Mouse (Mus musculus) liver, embryonic 13.5 days (tissue): ENCODE data around the gene Kank4. TPM values are rescaled to one million over a fixed set of nuclear protein-coding genes. Genes with fewer than 3 reads are reported as not detected.
A peak's percentile ranks its signal among the peaks of the same experiment; 100 is the strongest.
"Not testable (repeated sequence)": the region's sequence is repeated elsewhere in the genome, so short reads cannot be mapped to it uniquely, and the experiment has no call there.

Experiments used
- ATAC-seq: fragments of 200-750 bp; cut with Nextera tagmentation; 2 replicates; pipeline ENCODE4 v1.8.0; 2017; ENCODE audit warnings: low read depth, mild to moderate bottlenecking, moderate number of reproducible peaks, moderate library complexity
- DNase-seq: peaks from one replicate; pipeline ENCODE4 v3.0.0; 2022
- H3K27ac ChIP-seq: fragments of 300-500 bp; sonication (generic); 2 replicates; pipeline ENCODE4 v1.5.1; 2015; ENCODE audit warnings: moderate library complexity, mild to moderate bottlenecking, inconsistent platforms
- H3K27me3 ChIP-seq: fragments of 300-500 bp; sonication (generic); 2 replicates; pipeline ENCODE4 v1.6.1; 2015; ENCODE audit warnings: mild to moderate bottlenecking, inconsistent platforms
- H3K36me3 ChIP-seq: fragments of 300-500 bp; sonication (generic); 2 replicates; pipeline ENCODE4 v1.6.1; 2015; ENCODE audit warnings: mild to moderate bottlenecking, inconsistent platforms
- H3K4me1 ChIP-seq: fragments of 300-500 bp; sonication (generic); replicated peaks from 2 replicates; pipeline ENCODE4 v1.6.1; 2015; ENCODE audit warnings: inconsistent platforms
- H3K4me2 ChIP-seq: fragments of 300-500 bp; sonication (generic); 2 replicates; pipeline ENCODE4 v1.6.1; 2015; ENCODE audit warnings: inconsistent platforms, mild to moderate bottlenecking, moderate library complexity
- H3K4me3 ChIP-seq: fragments of 300-500 bp; sonication (generic); replicated peaks from 2 replicates; pipeline ENCODE4 v1.5.1; 2015; ENCODE audit warnings: mild to moderate bottlenecking, inconsistent platforms
- H3K9ac ChIP-seq: fragments of 300-500 bp; sonication (generic); 2 replicates; pipeline ENCODE4 v1.6.1; 2015; ENCODE audit warnings: mild to moderate bottlenecking, inconsistent platforms
- H3K9me3 ChIP-seq: fragments of 300-500 bp; sonication (generic); replicated peaks from 2 replicates; pipeline ENCODE4 v1.6.1; 2016; ENCODE audit warnings: inconsistent platforms
- WGBS: fragments of 180-500 bp; shearing (Covaris S2); methylation state at CpG from one replicate; pipeline ENCODE4 v1.1.7; 2015; ENCODE audit not compliant: insufficient replicate concordance; 5-methylcytosine and 5-hydroxymethylcytosine counted together
- polyA plus RNA-seq: library from polyadenylated mRNA; unstranded; fragments of >200 nt; fragmentation: Nextera tagmentation; extraction: Ambion mirVana; gene quantifications from 2 replicates; pipeline ENCODE4 v1.2.1, GENCODE M21; 2015

Gene Kank4
- polyA plus RNA-seq = 0.07 and 0.08 TPM in 2 replicates

- Histone ChIP-seq H3K9me3 (no peaks in the 10 kb centered on the region), H3K36me3 (no peaks in the 10 kb centered on the region), H3K4me3 (peak within 1 kb of the TSS; percentile 56), H3K27me3 (peaks cover 50% of the 10 kb centered on the region), H3K9ac (peak within 1 kb of the TSS; percentile 26; the same call in 1 of the 2 replicates), H3K4me1 (no peaks in the 10 kb centered on the region), H3K4me2 (peak within 1 kb of the TSS; percentile 66), H3K27ac (no peak within 1 kb of the TSS)
- 1% methylated on average over 61 of the region's 72 CpGs for WGBS
- ATAC-seq (peak; percentile 36; the same call in 1 of the 2 replicates), DNase-seq (no peak)
These were observed at the start of gene Kank4 for GRCm38 (mm10) chr4:98817184-98817911. Gene Kank4 (minus strand): TSS chr4:98817537.

GRCm38 (mm10) chr4:98865386-98866237, 48.3 kb upstream of the Kank4 start:
- H3K4me1 ChIP-seq = no peaks in the 10 kb centered on the region
- DNase-seq (no peak), ATAC-seq (no peak)
- 75% methylated on average over 14 of the region's 14 CpGs for WGBS
- H3K27me3 ChIP-seq = no peaks in the 10 kb centered on the region
- no peaks in the 10 kb centered on the region for H3K9me3 ChIP-seq
- no peak overlapping the region for H3K4me3 ChIP-seq
- no peak overlapping the region for H3K27ac ChIP-seq
- H3K4me2 ChIP-seq = no peak overlapping the region
- no peaks in the 10 kb centered on the region for H3K36me3 ChIP-seq
- no peak overlapping the region for H3K9ac ChIP-seq

- Histone ChIP-seq H3K4me2 (no peak overlapping the region), H3K27me3 (no peaks in the 10 kb centered on the region), H3K9ac (no peak overlapping the region), H3K9me3 (no peaks in the 10 kb centered on the region), H3K4me3 (no peak overlapping the region), H3K36me3 (no peaks in the 10 kb centered on the region), H3K4me1 (no peaks in the 10 kb centered on the region), H3K27ac (no peak overlapping the region)
- no peak for ATAC-seq
- no peak for DNase-seq
- WGBS = 57% methylated on average over 3 of the region's 3 CpGs
These were observed 47.2 kb upstream of the Kank4 start for GRCm38 (mm10) chr4:98864546-98864945.

DNA sequence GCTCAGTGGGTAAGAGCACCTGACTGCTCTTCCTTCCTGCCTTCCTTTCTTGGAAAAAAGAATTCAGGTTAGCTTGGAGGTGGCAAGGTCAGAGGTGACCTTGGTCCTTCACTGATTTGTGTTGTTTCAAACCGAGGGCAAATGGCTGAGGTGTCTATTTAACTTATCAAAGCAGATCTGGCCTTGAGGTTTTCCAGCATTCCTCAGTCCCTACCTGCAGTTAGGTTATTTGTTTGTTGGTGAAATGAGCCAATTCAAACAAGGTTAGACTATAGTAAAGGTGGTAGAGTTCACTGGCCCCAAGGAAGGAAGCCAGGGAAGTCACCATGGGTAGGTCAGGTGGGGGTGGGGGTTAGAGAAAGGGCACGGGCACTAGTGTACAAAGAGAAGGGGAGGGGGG, 46.8 kb upstream of the Kank4 start:
- no peak overlapping the region for H3K9ac ChIP-seq
- WGBS = 39% methylated on average over 1 of the region's 2 CpGs
- no peaks in the 10 kb centered on the region for H3K36me3 ChIP-seq
- no peak overlapping the region for H3K27ac ChIP-seq
- ATAC-seq = no peak
- no peak overlapping the region for H3K4me2 ChIP-seq
- no peaks in the 10 kb centered on the region for H3K27me3 ChIP-seq
- H3K4me1 ChIP-seq = no peaks in the 10 kb centered on the region
- DNase-seq = no peak
- no peak overlapping the region for H3K4me3 ChIP-seq
- no peaks in the 10 kb centered on the region for H3K9me3 ChIP-seq

DNA sequence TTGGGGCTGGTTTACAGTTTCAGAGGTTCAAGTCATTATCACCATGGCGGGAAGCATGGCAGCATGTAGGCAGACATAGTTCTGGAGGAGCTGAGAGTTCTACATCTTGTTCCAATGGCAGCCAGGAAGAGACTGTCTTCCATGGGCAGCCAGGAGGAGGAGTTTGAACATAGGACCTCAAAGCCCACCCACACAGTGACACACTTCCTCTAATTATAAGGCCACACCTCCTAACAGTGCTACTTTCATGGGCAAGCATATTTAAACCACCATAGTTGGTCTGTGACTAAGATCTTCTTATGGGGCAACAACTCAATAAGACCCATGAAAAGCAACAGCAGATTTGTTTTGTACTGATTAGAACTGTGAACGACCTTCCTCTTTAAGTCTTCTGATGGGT, 46.1 kb upstream of the Kank4 start:
- H3K4me2 ChIP-seq = no peak overlapping the region
- H3K36me3 ChIP-seq = no peaks in the 10 kb centered on the region
- WGBS = 54% methylated on average over 2 of the region's 2 CpGs
- no peaks in the 10 kb centered on the region for H3K27me3 ChIP-seq
- H3K9ac ChIP-seq = no peak overlapping the region
- no peaks in the 10 kb centered on the region for H3K9me3 ChIP-seq
- DNase-seq = no peak
- no peaks in the 10 kb centered on the region for H3K4me1 ChIP-seq
- no peak for ATAC-seq
- H3K4me3 ChIP-seq = no peak overlapping the region
- H3K27ac ChIP-seq = no peak overlapping the region

DNA sequence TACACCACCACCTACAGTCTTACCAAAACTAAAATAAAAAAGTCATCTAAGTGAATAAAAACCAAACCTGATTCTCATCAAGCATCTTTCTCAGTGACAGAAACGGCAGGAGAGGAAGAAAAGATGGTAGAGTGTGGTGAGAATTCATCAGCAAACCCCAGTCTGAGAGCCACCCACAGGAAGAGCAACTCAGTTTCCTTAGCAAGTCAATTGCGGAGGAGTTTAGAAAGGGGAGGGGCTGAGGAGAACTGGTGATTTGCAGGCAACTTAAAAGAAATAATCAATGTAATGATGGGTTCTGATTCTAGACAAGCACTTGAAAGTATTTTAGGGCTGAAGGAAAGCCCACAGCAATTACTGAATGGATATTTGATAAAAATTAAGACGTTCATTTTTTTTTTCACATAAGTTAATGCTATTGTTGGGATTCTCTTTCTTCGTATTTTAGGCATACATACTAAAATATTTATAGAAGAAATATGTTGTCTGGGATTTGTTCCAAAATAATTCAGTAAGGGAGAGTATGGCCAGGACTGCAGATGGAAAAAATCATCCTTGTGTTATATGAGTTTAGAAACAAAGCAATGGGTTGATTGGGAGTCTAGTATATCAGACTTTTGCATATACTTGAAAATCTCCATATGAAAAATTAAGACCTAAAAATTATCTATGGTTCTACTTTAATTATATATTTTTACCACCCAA, 41.0 kb upstream of the Kank4 start:
- H3K27ac ChIP-seq = no peak overlapping the region
- no peak for ATAC-seq
- no peak for DNase-seq

GRCm38 (mm10) chr4:98857037-98857648, 39.8 kb upstream of the Kank4 start:
- Histone ChIP-seq H3K9me3 (no peaks in the 10 kb centered on the region), H3K4me3 (no peak overlapping the region), H3K27me3 (no peaks in the 10 kb centered on the region), H3K4me2 (no peak overlapping the region), H3K36me3 (no peaks in the 10 kb centered on the region), H3K9ac (no peak overlapping the region), H3K4me1 (no peaks in the 10 kb centered on the region), H3K27ac (no peak overlapping the region)
- WGBS = 70% methylated on average over 11 of the region's 11 CpGs
- DNase-seq = no peak
- ATAC-seq = no peak

More for the DNA sequence above, 41.0 kb upstream of the Kank4 start:
- Histone ChIP-seq H3K27me3 (no peaks in the 10 kb centered on the region), H3K9ac (no peak overlapping the region), H3K4me1 (no peaks in the 10 kb centered on the region), H3K36me3 (no peaks in the 10 kb centered on the region), H3K4me3 (no peak overlapping the region), H3K9me3 (no peaks in the 10 kb centered on the region), H3K4me2 (no peak overlapping the region)
- 46% methylated on average over 4 of the region's 4 CpGs for WGBS

DNA sequence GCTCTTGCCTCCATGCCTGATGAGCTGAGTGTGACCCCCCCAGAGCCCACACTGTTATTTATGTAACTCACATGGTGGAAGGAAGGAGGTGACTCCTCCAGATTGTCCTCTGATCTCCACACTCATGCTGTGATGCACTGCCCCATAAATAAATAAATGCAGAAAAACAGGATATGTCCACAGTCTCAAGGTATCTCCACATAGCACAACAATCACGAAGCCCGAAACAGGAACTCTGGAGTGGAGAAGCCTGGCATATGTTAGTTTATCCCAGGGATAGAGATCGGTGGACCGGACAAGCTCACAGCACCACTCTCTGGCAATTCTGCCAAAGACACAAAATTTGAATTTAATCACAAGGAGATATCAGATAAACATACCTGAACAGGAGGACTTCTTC, 36.6 kb upstream of the Kank4 start:
- Histone ChIP-seq H3K4me2 (no peak overlapping the region), H3K4me1 (no peaks in the 10 kb centered on the region), H3K36me3 (no peaks in the 10 kb centered on the region), H3K9ac (no peak overlapping the region), H3K27me3 (no peaks in the 10 kb centered on the region), H3K27ac (no peak overlapping the region), H3K4me3 (no peak overlapping the region), H3K9me3 (no peaks in the 10 kb centered on the region)
- WGBS = 80% methylated on average over 4 of the region's 4 CpGs
- no peak for ATAC-seq
- DNase-seq = no peak

GRCm38 (mm10) chr4:98850485-98850884, 33.1 kb upstream of the Kank4 start:
- not testable (repeated sequence) for H3K27ac ChIP-seq, H3K27me3 ChIP-seq, H3K4me3 ChIP-seq, DNase-seq, H3K9ac ChIP-seq, H3K4me1 ChIP-seq, ATAC-seq, H3K36me3 ChIP-seq, H3K4me2 ChIP-seq, H3K9me3 ChIP-seq
- 29% methylated on average over 1 of the region's 1 CpGs for WGBS

DNA sequence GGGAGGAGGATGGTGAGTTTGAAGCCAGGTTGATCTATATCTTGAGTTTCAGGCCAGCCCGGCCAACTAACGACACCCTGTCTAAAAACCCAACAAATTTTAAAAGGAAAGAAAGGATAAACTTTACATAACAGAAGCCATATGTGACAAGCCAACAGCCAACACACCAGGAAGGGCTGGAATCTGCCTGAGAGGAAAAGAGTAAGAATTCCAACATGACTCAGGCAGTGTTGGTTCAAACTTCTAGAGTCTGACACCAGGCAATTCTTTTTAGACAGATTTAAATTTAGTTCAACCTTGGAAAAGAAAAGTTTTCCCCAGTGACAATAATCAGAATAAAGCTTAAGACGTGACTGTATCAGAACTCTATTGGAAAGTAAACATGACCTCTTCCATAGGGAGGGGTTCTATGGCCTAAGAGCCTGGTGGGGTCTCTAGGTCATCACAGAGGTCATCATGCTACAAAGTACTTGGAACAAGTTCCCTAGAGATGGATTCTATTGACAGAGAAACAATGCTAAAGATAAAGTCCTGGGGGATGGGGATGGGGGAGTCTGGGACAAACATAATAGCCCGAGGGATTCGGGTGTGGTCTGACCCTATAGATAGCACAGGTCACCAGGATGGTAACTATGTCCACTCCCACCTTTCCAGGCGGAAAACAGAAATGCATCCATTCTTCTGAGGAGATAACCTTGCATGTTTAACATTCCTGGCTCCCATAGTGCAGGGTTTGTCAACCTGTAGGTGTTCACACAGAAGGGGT, 30.0 kb upstream of the Kank4 start:
- ATAC-seq (no peak), DNase-seq (no peak)
- H3K27me3 ChIP-seq = no peaks in the 10 kb centered on the region
- no peaks in the 10 kb centered on the region for H3K4me1 ChIP-seq
- H3K4me2 ChIP-seq = no peak overlapping the region
- no peak overlapping the region for H3K27ac ChIP-seq
- no peak overlapping the region for H3K4me3 ChIP-seq
- no peaks in the 10 kb centered on the region for H3K36me3 ChIP-seq
- no peaks in the 10 kb centered on the region for H3K9me3 ChIP-seq
- 49% methylated on average over 6 of the region's 6 CpGs for WGBS
- H3K9ac ChIP-seq = no peak overlapping the region
